Mouse (Mus musculus) hindbrain, embryonic 16.5 days (tissue): ENCODE results near the gene Ctcf. TPM values are rescaled to one million over a fixed set of nuclear protein-coding genes. Genes with fewer than 3 reads are reported as not detected.

ENCODE experiments used
- ATAC-seq: fragments of 200-750 bp; cut with Nextera tagmentation; 2 replicates; pipeline ENCODE4 v1.8.0; 2017; ENCODE audit warnings: moderate TSS enrichment, moderate library complexity
- H3K27ac ChIP-seq: fragments of 300-500 bp; sonication (generic); 2 replicates; pipeline ENCODE4 v1.5.1; 2014; ENCODE audit warnings: low read depth, mild to moderate bottlenecking, control low read depth, low read length, moderate library complexity
- H3K27me3 ChIP-seq: fragments of 300-500 bp; sonication (generic); replicated peaks from 2 replicates; pipeline ENCODE4 v1.6.1; 2014; ENCODE audit warnings: low read length; ENCODE audit not compliant: control insufficient read depth, insufficient read depth
- H3K36me3 ChIP-seq: fragments of 300-500 bp; sonication (generic); 2 replicates; pipeline ENCODE4 v1.6.1; 2014; ENCODE audit warnings: mild to moderate bottlenecking, low read length, moderate library complexity, mixed read lengths; ENCODE audit not compliant: control insufficient read depth, insufficient read depth
- H3K4me1 ChIP-seq: fragments of 300-500 bp; sonication (generic); 2 replicates; pipeline ENCODE4 v1.6.1; 2014; ENCODE audit warnings: low read depth, low read length; ENCODE audit not compliant: control insufficient read depth, insufficient read depth
- H3K4me2 ChIP-seq: fragments of 300-500 bp; sonication (generic); 2 replicates; pipeline ENCODE4 v1.6.1; 2014; ENCODE audit warnings: mild to moderate bottlenecking, low read length, control low read depth, moderate library complexity
- H3K4me3 ChIP-seq: fragments of 300-500 bp; sonication (generic); 2 replicates; pipeline ENCODE4 v1.5.1; 2014; ENCODE audit warnings: mild to moderate bottlenecking, low read length, control low read depth, moderate library complexity
- H3K9ac ChIP-seq: fragments of 300-500 bp; sonication (generic); 2 replicates; pipeline ENCODE4 v1.6.1; 2014; ENCODE audit warnings: low read depth, mild to moderate bottlenecking, control low read depth, low read length, moderate library complexity
- H3K9me3 ChIP-seq: fragments of 300-500 bp; sonication (generic); 2 replicates; pipeline ENCODE4 v1.6.1; 2014; ENCODE audit warnings: mild to moderate bottlenecking, low read length, moderate library complexity; ENCODE audit not compliant: control insufficient read depth
- WGBS: fragments of 180-500 bp; shearing (Covaris S2); extraction: QIAGEN DNeasy Blood & Tissue Kit; methylation state at CpG from one replicate; pipeline ENCODE4 v1.1.7; 2014; 5-methylcytosine and 5-hydroxymethylcytosine counted together
- polyA plus RNA-seq: library from polyadenylated mRNA; unstranded; fragments of >200 nt; fragmentation: Nextera tagmentation; extraction: Ambion mirVana; gene quantifications from 2 replicates; pipeline ENCODE4 v1.2.1, GENCODE M21; 2015

The Ctcf gene
- polyA plus RNA-seq, 1 experiment from 2014 or later: 93.4 TPM

- Histone ChIP-seq H3K4me1 (peaks cover 7% of the 10 kb centered on the region), H3K27ac (no peak overlapping the region), H3K9me3 (no peaks in the 10 kb centered on the region), H3K27me3 (no peaks in the 10 kb centered on the region), H3K36me3 (peaks cover 3% of the 10 kb centered on the region; the same call in 1 of the 2 replicates), H3K9ac (no peak overlapping the region), H3K4me2 (no peak overlapping the region), H3K4me3 (no peak overlapping the region)
- WGBS: 89% methylated on average over 14 of the region's 14 CpGs
- no peak for ATAC-seq
Observed at GRCm38 (mm10) chr8:105690978-105691377, 54.6 kb downstream of the Ctcf start.

- Histone ChIP-seq H3K9ac (no peak overlapping the region), H3K4me3 (no peak overlapping the region), H3K36me3 (peaks cover 10% of the 10 kb centered on the region), H3K27me3 (no peaks in the 10 kb centered on the region), H3K9me3 (no peaks in the 10 kb centered on the region), H3K4me2 (no peak overlapping the region), H3K27ac (no peak overlapping the region), H3K4me1 (peaks cover 9% of the 10 kb centered on the region)
- WGBS: 96% methylated on average over 11 of the region's 11 CpGs
- no peak for ATAC-seq
Observed at GRCm38 (mm10) chr8:105692449-105693182, 56.2 kb downstream of the Ctcf start.

GRCm38 (mm10) chr8:105693648-105694047, 57.3 kb downstream of the Ctcf start:
- Histone ChIP-seq H3K9me3 (no peaks in the 10 kb centered on the region), H3K4me2 (peak overlapping the region; percentile 72), H3K27ac (peak overlapping the region; percentile 85), H3K27me3 (no peaks in the 10 kb centered on the region), H3K36me3 (peaks cover 21% of the 10 kb centered on the region), H3K9ac (peak overlapping the region; percentile 82), H3K4me1 (peaks cover 9% of the 10 kb centered on the region), H3K4me3 (peak overlapping the region; percentile 60)
- 1% methylated on average over 28 of the region's 30 CpGs for WGBS
- ATAC-seq: peak; percentile 72

- H3K4me2 ChIP-seq: peak overlapping the region; percentile 72
- H3K27ac ChIP-seq: peak overlapping the region; percentile 85
- peaks cover 23% of the 10 kb centered on the region for H3K36me3 ChIP-seq
- H3K4me1 ChIP-seq: peaks cover 9% of the 10 kb centered on the region
- no peaks in the 10 kb centered on the region for H3K27me3 ChIP-seq
- H3K9ac ChIP-seq: peak overlapping the region; percentile 82
- no peaks in the 10 kb centered on the region for H3K9me3 ChIP-seq
- WGBS: 6% methylated on average over 27 of the region's 40 CpGs
- peak; percentile 53 for ATAC-seq
- H3K4me3 ChIP-seq: peak overlapping the region; percentile 60
Observed at GRCm38 (mm10) chr8:105694051-105694799, 57.9 kb downstream of the Ctcf start.

GRCm38 (mm10) chr8:105695080-105695780, 58.9 kb downstream of the Ctcf start:
- no peak for ATAC-seq
- no peaks in the 10 kb centered on the region for H3K27me3 ChIP-seq
- peak overlapping the region; percentile 85 for H3K27ac ChIP-seq
- peaks cover 18% of the 10 kb centered on the region for H3K4me1 ChIP-seq
- H3K4me3 ChIP-seq: peak overlapping the region; percentile 60
- peak overlapping the region; percentile 72 for H3K4me2 ChIP-seq
- H3K9me3 ChIP-seq: no peaks in the 10 kb centered on the region
- peaks cover 26% of the 10 kb centered on the region for H3K36me3 ChIP-seq
- WGBS: 81% methylated on average over 30 of the region's 30 CpGs
- peak overlapping the region; percentile 82 for H3K9ac ChIP-seq

- no peak for ATAC-seq
- H3K27me3 ChIP-seq: no peaks in the 10 kb centered on the region
- no peaks in the 10 kb centered on the region for H3K9me3 ChIP-seq
- no peak overlapping the region for H3K4me2 ChIP-seq
- WGBS: 91% methylated on average over 17 of the region's 17 CpGs
- H3K27ac ChIP-seq: no peak overlapping the region
- H3K9ac ChIP-seq: no peak overlapping the region
- no peak overlapping the region for H3K4me3 ChIP-seq
- H3K4me1 ChIP-seq: peaks cover 26% of the 10 kb centered on the region
- peaks cover 26% of the 10 kb centered on the region for H3K36me3 ChIP-seq
Observed at GRCm38 (mm10) chr8:105697196-105697780, 60.9 kb downstream of the Ctcf start.

GRCm38 (mm10) chr8:105698734-105699133, 62.4 kb downstream of the Ctcf start:
- Histone ChIP-seq H3K27me3 (no peaks in the 10 kb centered on the region), H3K27ac (no peak overlapping the region), H3K4me1 (peaks cover 30% of the 10 kb centered on the region), H3K9ac (no peak overlapping the region), H3K36me3 (peaks cover 28% of the 10 kb centered on the region), H3K4me3 (no peak overlapping the region), H3K9me3 (no peaks in the 10 kb centered on the region), H3K4me2 (no peak overlapping the region)
- ATAC-seq: no peak
- WGBS: 83% methylated on average over 5 of the region's 5 CpGs

- Histone ChIP-seq H3K9me3 (no peaks in the 10 kb centered on the region), H3K9ac (peak overlapping the region; percentile 80), H3K27me3 (no peaks in the 10 kb centered on the region), H3K4me1 (peaks cover 30% of the 10 kb centered on the region), H3K4me3 (peak overlapping the region; percentile 82), H3K36me3 (peaks cover 33% of the 10 kb centered on the region), H3K4me2 (peak overlapping the region; percentile 98), H3K27ac (no peak overlapping the region; the same call in 1 of the 2 replicates)
- 85% methylated on average over 11 of the region's 11 CpGs for WGBS
- ATAC-seq: no peak
Observed at GRCm38 (mm10) chr8:105699488-105700215, 63.3 kb downstream of the Ctcf start.
